Comparison of ENCODE assay signal across 9 mouse cellular contexts in genomic region chr14:31664100-31664902, GRCm38 (mm10). TPM values are rescaled to one million over a fixed set of nuclear protein-coding genes. Genes with fewer than 3 reads are reported as not detected.
DNase-seq lines count a peak whose midpoint lies in the region; ATAC-seq and TF ChIP-seq lines count a peak whose summit lies in the region.
"Had no signal": no experiment of that assay in that cellular context is flagged by ENCODE, and none has a peak within 500 bp of the region (broad histone marks: within the 10 kb centered on the region; RNA-seq: fewer than 3 reads in every experiment).

No protein-coding gene starts in this region.

- 62% methylated on average over 18 of the region's 18 CpGs for WGBS in kidney, embryonic 16.5 days
- 37% methylated on average over 18 of the region's 18 CpGs for WGBS in heart, postnatal 0 days
- WGBS in midbrain, embryonic 11.5 days, result 80% methylated on average over 18 of the region's 18 CpGs

- no peaks in the 10 kb centered on the region for H3K9me3 ChIP-seq in kidney, embryonic 16.5 days (ENCODE audit: low read length)
- H3K9me3 ChIP-seq in heart, postnatal 0 days (replicated peaks; ENCODE audit: control insufficient read depth, low read length), result no peaks in the 10 kb centered on the region
- H3K9me3 ChIP-seq in midbrain, embryonic 11.5 days (ENCODE audit: control insufficient read depth, low read length), result no peaks in the 10 kb centered on the region

- no peak overlapping the region for H3K9ac ChIP-seq in kidney, embryonic 16.5 days (replicated peaks; ENCODE audit: low read length)
- H3K9ac ChIP-seq in heart, postnatal 0 days (replicated peaks; ENCODE audit: low read depth, low read length), result no peak overlapping the region
- H3K9ac ChIP-seq in midbrain, embryonic 11.5 days (ENCODE audit: low read length), result no peak overlapping the region

- peak overlapping the region; percentile 51; the same call in 1 of the 2 replicates for H3K27ac ChIP-seq in kidney, embryonic 16.5 days (ENCODE audit: low read length)
- H3K27ac ChIP-seq in heart, postnatal 0 days (ENCODE audit: low read depth), result peak overlapping the region; percentile 92
- no peak overlapping the region for H3K27ac ChIP-seq in midbrain, embryonic 11.5 days (ENCODE audit: low read depth, low read length)

- no peaks in the 10 kb centered on the region for H3K27me3 ChIP-seq in kidney, embryonic 16.5 days (ENCODE audit: insufficient read depth, low read length)
- no peaks in the 10 kb centered on the region for H3K27me3 ChIP-seq in heart, postnatal 0 days (ENCODE audit: control insufficient read depth, insufficient read depth, low read length)
- H3K27me3 ChIP-seq in midbrain, embryonic 11.5 days (ENCODE audit: control insufficient read depth, insufficient read depth, low read length), result no peaks in the 10 kb centered on the region

- ATAC-seq in kidney, embryonic 16.5 days (ENCODE audit: low FRiP score, low TSS enrichment), result no peak
- ATAC-seq in heart, postnatal 0 days (ENCODE audit: insufficient read depth, low read depth), result no peak
- no peak for ATAC-seq in midbrain, embryonic 11.5 days (ENCODE audit: low FRiP score)

- DNase-seq in kidney, adult 8-10 months, result no peak
- DNase-seq in NIH3T3 (ENCODE audit: low read depth), result peak; percentile 78
- DNase-seq in heart, postnatal 0 days (ENCODE audit: low spot score), result peak; percentile 49
- peak; percentile 49 for DNase-seq in midbrain, embryonic 11.5 days (ENCODE audit: low spot score, missing footprints)
- DNase-seq in embryo, embryonic 10.5 days (ENCODE audit: low spot score), result no peak
- DNase-seq in ovary, adult 18-20 months (ENCODE audit: low spot score), result no peak
- no peak for DNase-seq in lung, postnatal 4 days

- peaks cover 10% of the 10 kb centered on the region for H3K36me3 ChIP-seq in kidney, embryonic 16.5 days (ENCODE audit: insufficient read depth, low read length)
- peaks cover 9% of the 10 kb centered on the region for H3K36me3 ChIP-seq in heart, postnatal 0 days (replicated peaks; ENCODE audit: control insufficient read depth, insufficient read depth, low read length)
- H3K36me3 ChIP-seq in midbrain, embryonic 11.5 days (ENCODE audit: control insufficient read depth, insufficient read depth, low read length), result no peaks in the 10 kb centered on the region; the same call in 1 of the 2 replicates

- no peak for TF ChIP-seq EP300 in heart, postnatal 0 days (IDR thresholded peaks at IDR 0.05; ENCODE audit: low read depth)

- H3K4me1 ChIP-seq in kidney, embryonic 16.5 days (ENCODE audit: insufficient read depth, low read length), result peaks cover 51% of the 10 kb centered on the region
- H3K4me1 ChIP-seq in heart, postnatal 0 days (ENCODE audit: control insufficient read depth, insufficient read depth), result peaks cover 54% of the 10 kb centered on the region
- H3K4me1 ChIP-seq in midbrain, embryonic 11.5 days (ENCODE audit: control insufficient read depth, insufficient read depth, low read length), result peaks cover 16% of the 10 kb centered on the region

- no peak for TF ChIP-seq CTCF in heart, postnatal 0 days (IDR thresholded peaks at IDR 0.05; ENCODE audit: low read depth)

- H3K4me3 ChIP-seq in kidney, embryonic 16.5 days (ENCODE audit: low read length), result no peak overlapping the region
- no peak overlapping the region for H3K4me3 ChIP-seq in heart, postnatal 0 days (ENCODE audit: low read depth, low read length)
- H3K4me3 ChIP-seq in midbrain, embryonic 11.5 days (ENCODE audit: low read depth, low read length), result no peak overlapping the region

- H3K4me2 ChIP-seq in kidney, embryonic 16.5 days (replicated peaks; ENCODE audit: low read depth, low read length), result no peak overlapping the region
- no peak overlapping the region for H3K4me2 ChIP-seq in heart, postnatal 0 days (ENCODE audit: low read depth, low read length)
- no peak overlapping the region for H3K4me2 ChIP-seq in midbrain, embryonic 11.5 days

RNA-seq across cellular contexts. Expression of gene Hacl1, which starts 23.2 kb away (rescaled TPM):
- 27.0 and 39.3 TPM in 2 replicates for polyA plus RNA-seq in kidney, embryonic 16.5 days (2015; fragmentation: Nextera tagmentation; extraction: Ambion mirVana)
- total RNA-seq in heart, postnatal 0 days (2014; rRNA removed; ENCODE audit: low replicate concordance), result 22.4 and 25.5 TPM in 2 replicates
- polyA plus RNA-seq in heart, postnatal 0 days (2015; fragmentation: Nextera tagmentation; extraction: Ambion mirVana), result 9.2 and 12.2 TPM in 2 replicates
- polyA plus RNA-seq in midbrain, embryonic 11.5 days (2014; fragmentation: Nextera tagmentation; extraction: Ambion mirVana), result 9.6 and 10.9 TPM in 2 replicates

RNA-seq across cellular contexts. Expression of gene Btd, which starts 23.5 kb away (rescaled TPM):
- polyA plus RNA-seq in kidney, embryonic 16.5 days (2015; fragmentation: Nextera tagmentation; extraction: Ambion mirVana), result 46.6 and 50.3 TPM in 2 replicates
- 29.0 and 43.1 TPM in 2 replicates for total RNA-seq in heart, postnatal 0 days (2014; rRNA removed; ENCODE audit: low replicate concordance)
- polyA plus RNA-seq in heart, postnatal 0 days (2015; fragmentation: Nextera tagmentation; extraction: Ambion mirVana), result 14.6 and 15.0 TPM in 2 replicates
- 15.8 and 16.7 TPM in 2 replicates for polyA plus RNA-seq in midbrain, embryonic 11.5 days (2014; fragmentation: Nextera tagmentation; extraction: Ambion mirVana)

RNA-seq across cellular contexts. Expression of gene Gm49387, which starts 23.6 kb away (rescaled TPM):
- polyA plus RNA-seq in kidney, embryonic 16.5 days (2015; fragmentation: Nextera tagmentation; extraction: Ambion mirVana), result 7.3 and 8.0 TPM in 2 replicates
- not detected in 2 replicates for total RNA-seq in heart, postnatal 0 days (2014; rRNA removed; ENCODE audit: low replicate concordance)
- 1.7 and 1.9 TPM in 2 replicates for polyA plus RNA-seq in heart, postnatal 0 days (2015; fragmentation: Nextera tagmentation; extraction: Ambion mirVana)
- 1.3 TPM in 1 of 2 replicates, not detected in the other for polyA plus RNA-seq in midbrain, embryonic 11.5 days (2014; fragmentation: Nextera tagmentation; extraction: Ambion mirVana)
- total RNA-seq: hematopoietic stem cell, adult 5-6 weeks had no signal

Comparison
In these comparisons a context has a peak if more than half of its experiments do, and no peak if none do; other contexts are left out.
1. DNase-seq: peak in NIH3T3 (single experiment), heart, postnatal 0 days (single experiment) and midbrain, embryonic 11.5 days (single experiment); none in kidney, adult 8-10 months (0 of 2), embryo, embryonic 10.5 days (single experiment), ovary, adult 18-20 months (single experiment) and lung, postnatal 4 days (0 of 2).